Mouse (Mus musculus): ENCODE results near the gene Cd207.

GRCm38 (mm10) chr6:83704294-83704693, 26.6 kb upstream of the Cd207 start:
- TF ChIP-seq CTCF (IDR thresholded peaks at IDR 0.05; ENCODE audit: extremely low read depth, insufficient read length, insufficient replicate concordance, low read depth, low read length), result no peak
- no peak for TF ChIP-seq POLR2A (IDR thresholded peaks at IDR 0.05; ENCODE audit: low read depth, low read length)

Measured in small intestine, adult 2 months (tissue).